Mouse (Mus musculus): Measurements from ENCODE around the gene Arhgap4. TPM values are rescaled to one million over a fixed set of nuclear protein-coding genes. Genes with fewer than 3 reads are reported as not detected.

Gene Arhgap4
- polyA plus RNA-seq, 1 experiment from 2014 or later: 7.1 TPM

- Histone ChIP-seq H3K4me3 (no peak overlapping the region), H3K36me3 (no peaks in the 10 kb centered on the region), H3K9me3 (replicated peaks) (no peaks in the 10 kb centered on the region), H3K9ac (no peak overlapping the region), H3K27ac (no peak overlapping the region), H3K4me2 (no peak overlapping the region), H3K4me1 (peaks cover 9% of the 10 kb centered on the region; the same call in 1 of the 2 replicates), H3K27me3 (replicated peaks) (peaks cover 11% of the 10 kb centered on the region; the same call in 1 of the 2 replicates)
- ATAC-seq: no peak
- 19% methylated on average over 1 of the region's 1 CpGs for WGBS (ENCODE audit: insufficient replicate concordance)
Measured at GRCm38 (mm10) chrX:73871956-73872355, 49.7 kb downstream of the Arhgap4 start.

GRCm38 (mm10) chrX:73871474-73871873, 50.2 kb downstream of the Arhgap4 start:
- no peak overlapping the region for H3K9ac ChIP-seq
- H3K27me3 ChIP-seq (replicated peaks): peaks cover 6% of the 10 kb centered on the region; the same call in 1 of the 2 replicates
- H3K4me2 ChIP-seq: no peak overlapping the region
- no peak for ATAC-seq
- H3K36me3 ChIP-seq: no peaks in the 10 kb centered on the region
- no peaks in the 10 kb centered on the region for H3K9me3 ChIP-seq (replicated peaks)
- peaks cover 13% of the 10 kb centered on the region; the same call in 1 of the 2 replicates for H3K4me1 ChIP-seq
- H3K27ac ChIP-seq: no peak overlapping the region
- no peak overlapping the region for H3K4me3 ChIP-seq

GRCm38 (mm10) chrX:73869334-73869733, 52.3 kb downstream of the Arhgap4 start:
- Histone ChIP-seq H3K27ac (no peak overlapping the region), H3K9me3 (replicated peaks) (no peaks in the 10 kb centered on the region), H3K4me3 (no peak overlapping the region), H3K4me1 (peaks cover 15% of the 10 kb centered on the region; the same call in 1 of the 2 replicates), H3K4me2 (no peak overlapping the region), H3K27me3 (replicated peaks) (peaks cover 15% of the 10 kb centered on the region; the same call in 1 of the 2 replicates), H3K36me3 (no peaks in the 10 kb centered on the region), H3K9ac (no peak overlapping the region)
- no peak for ATAC-seq
- WGBS (ENCODE audit: insufficient replicate concordance): 6% methylated on average over 5 of the region's 5 CpGs

- H3K4me3 ChIP-seq: no peak overlapping the region
- H3K9ac ChIP-seq: no peak overlapping the region
- no peaks in the 10 kb centered on the region for H3K9me3 ChIP-seq (replicated peaks)
- peak overlapping the region; percentile 18; the same call in 1 of the 2 replicates for H3K4me2 ChIP-seq
- no peak overlapping the region for H3K27ac ChIP-seq
- no peaks in the 10 kb centered on the region for H3K36me3 ChIP-seq
- H3K4me1 ChIP-seq: peaks cover 15% of the 10 kb centered on the region; the same call in 1 of the 2 replicates
- WGBS (ENCODE audit: insufficient replicate concordance): 29% methylated on average over 1 of the region's 1 CpGs
- H3K27me3 ChIP-seq (replicated peaks): peaks cover 15% of the 10 kb centered on the region; the same call in 1 of the 2 replicates
- ATAC-seq: peak; percentile 79
Measured at GRCm38 (mm10) chrX:73867852-73868251, 53.8 kb downstream of the Arhgap4 start.

- no peak overlapping the region for H3K27ac ChIP-seq
- H3K4me1 ChIP-seq: peaks cover 15% of the 10 kb centered on the region; the same call in 1 of the 2 replicates
- peaks cover 15% of the 10 kb centered on the region; the same call in 1 of the 2 replicates for H3K27me3 ChIP-seq (replicated peaks)
- H3K4me2 ChIP-seq: no peak overlapping the region
- no peak overlapping the region for H3K9ac ChIP-seq
- H3K9me3 ChIP-seq (replicated peaks): no peaks in the 10 kb centered on the region
- no peaks in the 10 kb centered on the region for H3K36me3 ChIP-seq
- 24% methylated on average over 3 of the region's 3 CpGs for WGBS (ENCODE audit: insufficient replicate concordance)
- no peak for ATAC-seq
- no peak overlapping the region for H3K4me3 ChIP-seq
Measured at GRCm38 (mm10) chrX:73867256-73867655, 54.4 kb downstream of the Arhgap4 start.

- 54% methylated on average over 3 of the region's 3 CpGs for WGBS (ENCODE audit: insufficient replicate concordance)
- Histone ChIP-seq H3K27ac (no peak overlapping the region), H3K9me3 (replicated peaks) (no peaks in the 10 kb centered on the region), H3K4me2 (no peak overlapping the region), H3K36me3 (no peaks in the 10 kb centered on the region), H3K4me3 (no peak overlapping the region), H3K9ac (no peak overlapping the region), H3K4me1 (peaks cover 15% of the 10 kb centered on the region; the same call in 1 of the 2 replicates), H3K27me3 (replicated peaks) (0 out of 2 replicates have a peak, but pooled peaks cover 16% of the 10 kb centered on the region)
- ATAC-seq: no peak
Measured at GRCm38 (mm10) chrX:73864692-73865091, 57.0 kb downstream of the Arhgap4 start.

- no peak for ATAC-seq
- no peak overlapping the region for H3K4me3 ChIP-seq
- H3K9ac ChIP-seq: no peak overlapping the region
- 0 out of 2 replicates have a peak, but pooled peaks cover 11% of the 10 kb centered on the region for H3K27me3 ChIP-seq (replicated peaks)
- H3K36me3 ChIP-seq: no peaks in the 10 kb centered on the region
- 44% methylated on average over 3 of the region's 3 CpGs for WGBS (ENCODE audit: insufficient replicate concordance)
- H3K4me2 ChIP-seq: no peak overlapping the region
- no peaks in the 10 kb centered on the region for H3K4me1 ChIP-seq
- no peak overlapping the region for H3K27ac ChIP-seq
- no peaks in the 10 kb centered on the region for H3K9me3 ChIP-seq (replicated peaks)
Measured at GRCm38 (mm10) chrX:73855087-73855408, 66.6 kb downstream of the Arhgap4 start.

- Histone ChIP-seq H3K9me3 (replicated peaks) (no peaks in the 10 kb centered on the region), H3K36me3 (no peaks in the 10 kb centered on the region), H3K4me3 (no peak overlapping the region), H3K9ac (no peak overlapping the region), H3K4me2 (no peak overlapping the region), H3K27me3 (replicated peaks) (0 out of 2 replicates have a peak, but pooled peaks cover 11% of the 10 kb centered on the region), H3K4me1 (no peaks in the 10 kb centered on the region), H3K27ac (no peak overlapping the region)
- ATAC-seq: no peak
- 60% methylated on average over 7 of the region's 9 CpGs for WGBS (ENCODE audit: insufficient replicate concordance)
Measured at GRCm38 (mm10) chrX:73854326-73855086, 67.2 kb downstream of the Arhgap4 start.

Other genes starting within 250 kb of the Arhgap4 start
- gene Slc6a8, start 248.7 kb downstream of the Arhgap4 start, polyA plus RNA-seq (2016; fragmentation: Nextera tagmentation; extraction: Ambion mirVana): 1.3 and 1.8 TPM in 2 replicates
- gene Bcap31, start 205.7 kb downstream of the Arhgap4 start, polyA plus RNA-seq (2016; fragmentation: Nextera tagmentation; extraction: Ambion mirVana): 173 and 175 TPM in 2 replicates
- gene Abcd1, start 205.3 kb downstream of the Arhgap4 start, polyA plus RNA-seq (2016; fragmentation: Nextera tagmentation; extraction: Ambion mirVana): 9.9 and 10.6 TPM in 2 replicates
- gene Plxnb3, start 164.8 kb downstream of the Arhgap4 start, polyA plus RNA-seq (2016; fragmentation: Nextera tagmentation; extraction: Ambion mirVana): 0.17 and 0.28 TPM in 2 replicates
- 0.89 and 1.2 TPM in 2 replicates for gene Srpk3, start 147.5 kb downstream of the Arhgap4 start, polyA plus RNA-seq (2016; fragmentation: Nextera tagmentation; extraction: Ambion mirVana)
- 141 TPM in 2 replicates for gene Idh3g, start 135.0 kb downstream of the Arhgap4 start, polyA plus RNA-seq (2016; fragmentation: Nextera tagmentation; extraction: Ambion mirVana)
- gene Ssr4, start 134.8 kb downstream of the Arhgap4 start, polyA plus RNA-seq (2016; fragmentation: Nextera tagmentation; extraction: Ambion mirVana): 162 and 173 TPM in 2 replicates
- 0.14 and 0.25 TPM in 2 replicates for gene Pdzd4, start 96.9 kb downstream of the Arhgap4 start, polyA plus RNA-seq (2016; fragmentation: Nextera tagmentation; extraction: Ambion mirVana)
- 0.08 and 0.13 TPM in 2 replicates for gene Avpr2, start 29.8 kb downstream of the Arhgap4 start, polyA plus RNA-seq (2016; fragmentation: Nextera tagmentation; extraction: Ambion mirVana)
- gene L1cam, start 25.8 kb downstream of the Arhgap4 start, polyA plus RNA-seq (2016; fragmentation: Nextera tagmentation; extraction: Ambion mirVana): 0.11 and 0.38 TPM in 2 replicates
- gene Naa10, start 74 bp upstream of the Arhgap4 start, polyA plus RNA-seq (2016; fragmentation: Nextera tagmentation; extraction: Ambion mirVana): 140 and 148 TPM in 2 replicates
- 21.2 and 22.9 TPM in 2 replicates for gene Renbp, start 9.0 kb upstream of the Arhgap4 start, polyA plus RNA-seq (2016; fragmentation: Nextera tagmentation; extraction: Ambion mirVana)
- gene Hcfc1, start 44.5 kb upstream of the Arhgap4 start, polyA plus RNA-seq (2016; fragmentation: Nextera tagmentation; extraction: Ambion mirVana): 51.8 and 59.7 TPM in 2 replicates
- gene Irak1, start 102.0 kb upstream of the Arhgap4 start, polyA plus RNA-seq (2016; fragmentation: Nextera tagmentation; extraction: Ambion mirVana): 44.6 and 45.8 TPM in 2 replicates
- gene Opn1mw, start 205.6 kb upstream of the Arhgap4 start, polyA plus RNA-seq (2016; fragmentation: Nextera tagmentation; extraction: Ambion mirVana): not detected in 2 replicates
- gene Mecp2, start 213.5 kb upstream of the Arhgap4 start, polyA plus RNA-seq (2016; fragmentation: Nextera tagmentation; extraction: Ambion mirVana): 8.1 and 9.4 TPM in 2 replicates
- not detected in 2 replicates for gene Tex28, start 246.0 kb upstream of the Arhgap4 start, polyA plus RNA-seq (2016; fragmentation: Nextera tagmentation; extraction: Ambion mirVana)